Mouse (Mus musculus): ENCODE data around the gene Wdr45.
"Not testable (repeated sequence)": the region's sequence is repeated elsewhere in the genome, so short reads cannot be mapped to it uniquely, and the experiment has no call there.

Wdr45 gene

GRCm38 (mm10) chrX:7721514-7722281 is 7.6 kb downstream of the Wdr45 start, which contains the start of gene Gm45208:
Gene Gm45208, plus strand, starts transcription at chrX:7722245.
- DNase-seq (ENCODE audit: low spot score in 2 of 2), result peak; percentile 66

- DNase-seq (ENCODE audit: low spot score in 2 of 2), result no peak
Measured at GRCm38 (mm10) chrX:7722282-7722611, 8.1 kb downstream of the Wdr45 start.

GRCm38 (mm10) chrX:7722691-7723090 is 8.6 kb downstream of the Wdr45 start:
- DNase-seq (ENCODE audit: low spot score in 2 of 2), result no peak

- no peak for DNase-seq (ENCODE audit: low spot score in 2 of 2)
Measured at GRCm38 (mm10) chrX:7724135-7724534, 10.0 kb downstream of the Wdr45 start.

GRCm38 (mm10) chrX:7725841-7726240 is 11.7 kb downstream of the Wdr45 start:
- DNase-seq (ENCODE audit: low spot score in 2 of 2), result no peak

GRCm38 (mm10) chrX:7727176-7727575 is 13.0 kb downstream of the Wdr45 start:
- DNase-seq (ENCODE audit: low spot score in 2 of 2), result no peak

GRCm38 (mm10) chrX:7728215-7728921 is 14.2 kb downstream of the Wdr45 start, which contains the start of gene Praf2:
Gene Praf2, plus strand, starts transcription at chrX:7728439.
- peak; percentile 54 to 80 for DNase-seq (ENCODE audit: low spot score in 2 of 2)

- DNase-seq (ENCODE audit: low spot score in 2 of 2), result no peak
Measured at GRCm38 (mm10) chrX:7728922-7729265, 14.8 kb downstream of the Wdr45 start.

GRCm38 (mm10) chrX:7733571-7734156 is 19.5 kb downstream of the Wdr45 start:
- peak; percentile 41 to 60 for DNase-seq (ENCODE audit: low spot score in 2 of 2)

- no peak for DNase-seq (ENCODE audit: low spot score in 2 of 2)
Measured at GRCm38 (mm10) chrX:7739336-7740081, 25.4 kb downstream of the Wdr45 start.

GRCm38 (mm10) chrX:7740082-7740819 is 26.1 kb downstream of the Wdr45 start:
- peak in 1 of 2 experiments; percentile 40 for DNase-seq (ENCODE audit: low spot score in 2 of 2)

GRCm38 (mm10) chrX:7741103-7741502 is 27.0 kb downstream of the Wdr45 start:
- no peak for DNase-seq (ENCODE audit: low spot score in 2 of 2)

GRCm38 (mm10) chrX:7743470-7743869 is 29.3 kb downstream of the Wdr45 start:
- DNase-seq (ENCODE audit: low spot score in 2 of 2), result no peak

- no peak for DNase-seq (ENCODE audit: low spot score in 2 of 2)
Measured at GRCm38 (mm10) chrX:7744940-7745339, 30.8 kb downstream of the Wdr45 start.

GRCm38 (mm10) chrX:7745429-7745828 is 31.3 kb downstream of the Wdr45 start:
- DNase-seq (ENCODE audit: low spot score in 2 of 2), result no peak

- DNase-seq (ENCODE audit: low spot score in 2 of 2), result peak; percentile 44 to 69
Measured at GRCm38 (mm10) chrX:7750432-7751116, 36.4 kb downstream of the Wdr45 start, which contains the start of gene Ccdc120. Gene Ccdc120, minus strand, starts transcription at chrX:7750905.

- DNase-seq (ENCODE audit: low spot score in 2 of 2), result not testable (repeated sequence)
Measured at GRCm38 (mm10) chrX:7753627-7754026, 39.5 kb downstream of the Wdr45 start.

GRCm38 (mm10) chrX:7762137-7762920 is 48.2 kb downstream of the Wdr45 start, which contains the start of gene Tfe3:
Gene Tfe3, plus strand, starts transcription at chrX:7762560.
- DNase-seq (ENCODE audit: low spot score in 2 of 2), result peak; percentile 80 to 91

GRCm38 (mm10) chrX:7762921-7763197 is 48.7 kb downstream of the Wdr45 start:
- no peak for DNase-seq (ENCODE audit: low spot score in 2 of 2)
